Mouse (Mus musculus) heart, postnatal 0 days (tissue): ENCODE data around the gene Sh3bp4.

Experiments used
- CTCF ChIP-seq: IDR thresholded peaks from 2 replicates; pipeline ENCODE4 v1.5.1; 2016; ENCODE audit warnings: antibody characterized with exemption, control low read depth, low read depth
- EP300 ChIP-seq: IDR thresholded peaks from 2 replicates; pipeline ENCODE4 v1.6.1; 2016; ENCODE audit warnings: antibody characterized with exemption, low read depth

- TF ChIP-seq CTCF, result no peak
- TF ChIP-seq EP300, result no peak
Measured at GRCm38 (mm10) chr1:89109767-89110166, 39.6 kb downstream of the Sh3bp4 start.
